Mouse (Mus musculus): ENCODE results near the gene Vsig1. TPM values are rescaled to one million over a fixed set of nuclear protein-coding genes. Genes with fewer than 3 reads are reported as not detected.

Vsig1 gene
- polyA plus RNA-seq, 1 experiment from 2014 or later = not detected

DNA sequence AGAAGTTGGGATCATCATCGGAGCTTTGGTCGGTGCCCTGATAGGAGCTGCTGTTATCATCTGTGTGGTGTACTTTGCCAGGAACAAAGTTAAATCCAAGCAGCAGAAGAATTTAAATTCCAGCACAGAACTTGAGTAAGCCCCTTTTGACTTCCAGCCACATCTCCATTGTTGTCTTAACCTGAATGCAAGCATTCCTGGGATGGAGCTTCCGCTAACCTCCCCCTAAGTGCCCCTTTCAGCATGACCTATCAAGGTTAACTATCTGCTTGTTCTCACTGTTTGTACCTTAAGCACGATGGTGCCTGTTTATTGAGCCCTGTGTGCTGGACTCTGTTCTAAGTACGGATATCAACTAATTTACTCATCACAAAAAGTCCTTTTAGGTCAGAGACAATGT is 28.9 kb downstream of the Vsig1 start:
- Histone ChIP-seq H3K4me1 (ENCODE audit: control insufficient read depth, insufficient read depth, low read length) (no peaks in the 10 kb centered on the region), H3K9me3 (replicated peaks; ENCODE audit: control insufficient read depth, low read length) (no peaks in the 10 kb centered on the region), H3K27ac (ENCODE audit: low read depth, low read length) (no peak overlapping the region), H3K9ac (ENCODE audit: low read length) (no peak overlapping the region), H3K36me3 (ENCODE audit: control insufficient read depth, insufficient read depth, low read length) (no peaks in the 10 kb centered on the region), H3K27me3 (replicated peaks; ENCODE audit: control insufficient read depth, insufficient read depth, low read length) (no peaks in the 10 kb centered on the region), H3K4me2 (ENCODE audit: low read length) (no peak overlapping the region), H3K4me3 (ENCODE audit: low read depth, low read length) (no peak overlapping the region)
- 76% methylated on average over 5 of the region's 5 CpGs for WGBS
- ATAC-seq (no peak), DNase-seq (ENCODE audit: low spot score) (no peak)

GRCm38 (mm10) chrX:140953618-140954017 is 46.2 kb downstream of the Vsig1 start:
- no peak for DNase-seq (ENCODE audit: low spot score)
- Histone ChIP-seq H3K27me3 (replicated peaks; ENCODE audit: control insufficient read depth, insufficient read depth, low read length) (no peaks in the 10 kb centered on the region), H3K4me3 (ENCODE audit: low read depth, low read length) (no peak overlapping the region), H3K9ac (ENCODE audit: low read length) (no peak overlapping the region), H3K4me2 (ENCODE audit: low read length) (no peak overlapping the region), H3K4me1 (ENCODE audit: control insufficient read depth, insufficient read depth, low read length) (no peaks in the 10 kb centered on the region), H3K9me3 (replicated peaks; ENCODE audit: control insufficient read depth, low read length) (no peaks in the 10 kb centered on the region), H3K27ac (ENCODE audit: low read depth, low read length) (no peak overlapping the region), H3K36me3 (ENCODE audit: control insufficient read depth, insufficient read depth, low read length) (peaks cover 12% of the 10 kb centered on the region; the same call in 1 of the 2 replicates)
- 90% methylated on average over 4 of the region's 4 CpGs for WGBS
- ATAC-seq = no peak

GRCm38 (mm10) chrX:140956272-140956940 is 49.0 kb downstream of the Vsig1 start, which contains the start of the genes Psmd10 and Atg4a:
TSS of gene Psmd10 (minus strand) at chrX:140956728.
TSS of gene Atg4a (plus strand) at chrX:140956907.
- Histone ChIP-seq H3K9me3 (replicated peaks; ENCODE audit: control insufficient read depth, low read length) (no peaks in the 10 kb centered on the region), H3K36me3 (ENCODE audit: control insufficient read depth, insufficient read depth, low read length) (peaks cover 5% of the 10 kb centered on the region; the same call in 1 of the 2 replicates), H3K27me3 (replicated peaks; ENCODE audit: control insufficient read depth, insufficient read depth, low read length) (no peaks in the 10 kb centered on the region), H3K9ac (ENCODE audit: low read length) (peak within 1 kb of the TSS; percentile 56), H3K4me1 (ENCODE audit: control insufficient read depth, insufficient read depth, low read length) (no peaks in the 10 kb centered on the region), H3K4me3 (ENCODE audit: low read depth, low read length) (peak within 1 kb of the TSS; percentile 40), H3K4me2 (ENCODE audit: low read length) (peak within 1 kb of the TSS; percentile 51), H3K27ac (ENCODE audit: low read depth, low read length) (no peak within 1 kb of the TSS)
- ATAC-seq (peak; percentile 99), DNase-seq (ENCODE audit: low spot score) (peak; percentile 97)
- WGBS = 26% methylated on average over 23 of the region's 23 CpGs

- H3K9ac ChIP-seq (ENCODE audit: low read length) = peak overlapping the region; percentile 44; the same call in 1 of the 2 replicates
- H3K4me3 ChIP-seq (ENCODE audit: low read depth, low read length) = peak overlapping the region; percentile 40
- peaks cover 5% of the 10 kb centered on the region; the same call in 1 of the 2 replicates for H3K36me3 ChIP-seq (ENCODE audit: control insufficient read depth, insufficient read depth, low read length)
- peak overlapping the region; percentile 51 for H3K4me2 ChIP-seq (ENCODE audit: low read length)
- no peaks in the 10 kb centered on the region for H3K4me1 ChIP-seq (ENCODE audit: control insufficient read depth, insufficient read depth, low read length)
- H3K9me3 ChIP-seq (replicated peaks; ENCODE audit: control insufficient read depth, low read length) = no peaks in the 10 kb centered on the region
- H3K27me3 ChIP-seq (replicated peaks; ENCODE audit: control insufficient read depth, insufficient read depth, low read length) = no peaks in the 10 kb centered on the region
- ATAC-seq = no peak
- no peak for DNase-seq (ENCODE audit: low spot score)
- WGBS = 39% methylated on average over 5 of the region's 5 CpGs
- no peak overlapping the region for H3K27ac ChIP-seq (ENCODE audit: low read depth, low read length)
Measured at GRCm38 (mm10) chrX:140956959-140957358, 49.6 kb downstream of the Vsig1 start.

DNA sequence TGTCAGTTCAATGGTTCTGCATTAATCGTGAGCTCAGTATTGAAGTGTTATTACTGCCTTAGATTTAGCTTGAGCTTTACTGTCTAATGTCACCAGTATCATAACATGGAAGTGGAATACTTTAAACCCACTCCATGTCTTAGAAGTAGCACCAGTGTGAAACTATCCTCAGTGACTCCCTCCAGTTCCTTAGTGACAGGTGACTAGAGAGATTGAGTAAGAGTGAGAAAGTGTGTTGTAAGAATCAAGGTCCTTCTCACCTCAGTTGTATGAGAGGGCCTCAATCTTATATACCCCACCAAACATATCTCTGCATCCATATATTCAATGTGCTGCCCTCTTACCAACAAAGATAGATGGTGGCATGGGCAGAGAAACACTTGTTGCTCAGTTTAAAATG is 71.5 kb downstream of the Vsig1 start:
- Histone ChIP-seq H3K27ac (ENCODE audit: low read depth, low read length) (no peak overlapping the region), H3K4me2 (ENCODE audit: low read length) (no peak overlapping the region), H3K36me3 (ENCODE audit: control insufficient read depth, insufficient read depth, low read length) (no peaks in the 10 kb centered on the region), H3K27me3 (replicated peaks; ENCODE audit: control insufficient read depth, insufficient read depth, low read length) (0 out of 2 replicates have a peak, but pooled peaks cover 7% of the 10 kb centered on the region), H3K4me3 (ENCODE audit: low read depth, low read length) (no peak overlapping the region), H3K9me3 (replicated peaks; ENCODE audit: control insufficient read depth, low read length) (no peaks in the 10 kb centered on the region), H3K4me1 (ENCODE audit: control insufficient read depth, insufficient read depth, low read length) (no peaks in the 10 kb centered on the region), H3K9ac (ENCODE audit: low read length) (no peak overlapping the region)
- DNase-seq (ENCODE audit: low spot score) = no peak
- no peak for ATAC-seq
- 89% methylated on average over 1 of the region's 1 CpGs for WGBS

- H3K4me1 ChIP-seq (ENCODE audit: control insufficient read depth, insufficient read depth, low read length) = no peaks in the 10 kb centered on the region
- ATAC-seq (peak; percentile 34; the same call in 1 of the 2 replicates), DNase-seq (ENCODE audit: low spot score) (peak; percentile 20)
- no peak overlapping the region for H3K27ac ChIP-seq (ENCODE audit: low read depth, low read length)
- H3K4me2 ChIP-seq (ENCODE audit: low read length) = no peak overlapping the region
- H3K9ac ChIP-seq (ENCODE audit: low read length) = no peak overlapping the region
- no peaks in the 10 kb centered on the region for H3K9me3 ChIP-seq (replicated peaks; ENCODE audit: control insufficient read depth, low read length)
- 0 out of 2 replicates have a peak, but pooled peaks cover 7% of the 10 kb centered on the region for H3K27me3 ChIP-seq (replicated peaks; ENCODE audit: control insufficient read depth, insufficient read depth, low read length)
- WGBS = 85% methylated on average over 2 of the region's 2 CpGs
- H3K4me3 ChIP-seq (ENCODE audit: low read depth, low read length) = no peak overlapping the region
- H3K36me3 ChIP-seq (ENCODE audit: control insufficient read depth, insufficient read depth, low read length) = no peaks in the 10 kb centered on the region
Measured at GRCm38 (mm10) chrX:140979546-140979945, 72.1 kb downstream of the Vsig1 start.

DNA sequence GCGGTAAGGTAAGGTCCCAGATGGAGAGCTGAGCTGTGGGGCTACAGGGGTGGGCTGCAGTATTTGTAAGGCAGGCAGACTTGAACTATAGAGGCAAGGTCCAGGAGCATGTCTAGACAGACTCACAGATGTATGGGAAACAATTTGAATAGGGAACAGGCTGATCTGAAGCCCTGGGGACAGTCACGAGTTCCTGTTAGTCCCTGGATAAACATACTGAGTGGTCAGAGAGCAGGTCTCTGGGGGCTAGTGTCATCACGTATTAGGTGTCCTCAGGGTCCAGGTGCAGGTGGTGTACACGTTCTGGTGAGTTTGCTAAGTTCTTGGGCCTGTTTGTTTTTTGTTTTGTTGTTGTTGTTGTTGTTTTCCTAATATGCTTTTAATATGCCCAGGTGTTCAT is 72.8 kb downstream of the Vsig1 start:
- WGBS = 70% methylated on average over 4 of the region's 4 CpGs
- Histone ChIP-seq H3K27ac (ENCODE audit: low read depth, low read length) (no peak overlapping the region), H3K4me2 (ENCODE audit: low read length) (no peak overlapping the region), H3K36me3 (ENCODE audit: control insufficient read depth, insufficient read depth, low read length) (no peaks in the 10 kb centered on the region), H3K4me3 (ENCODE audit: low read depth, low read length) (no peak overlapping the region), H3K9me3 (replicated peaks; ENCODE audit: control insufficient read depth, low read length) (no peaks in the 10 kb centered on the region), H3K9ac (ENCODE audit: low read length) (no peak overlapping the region), H3K27me3 (replicated peaks; ENCODE audit: control insufficient read depth, insufficient read depth, low read length) (0 out of 2 replicates have a peak, but pooled peaks cover 7% of the 10 kb centered on the region), H3K4me1 (ENCODE audit: control insufficient read depth, insufficient read depth, low read length) (no peaks in the 10 kb centered on the region)
- DNase-seq (ENCODE audit: low spot score) (no peak), ATAC-seq (no peak)

DNA sequence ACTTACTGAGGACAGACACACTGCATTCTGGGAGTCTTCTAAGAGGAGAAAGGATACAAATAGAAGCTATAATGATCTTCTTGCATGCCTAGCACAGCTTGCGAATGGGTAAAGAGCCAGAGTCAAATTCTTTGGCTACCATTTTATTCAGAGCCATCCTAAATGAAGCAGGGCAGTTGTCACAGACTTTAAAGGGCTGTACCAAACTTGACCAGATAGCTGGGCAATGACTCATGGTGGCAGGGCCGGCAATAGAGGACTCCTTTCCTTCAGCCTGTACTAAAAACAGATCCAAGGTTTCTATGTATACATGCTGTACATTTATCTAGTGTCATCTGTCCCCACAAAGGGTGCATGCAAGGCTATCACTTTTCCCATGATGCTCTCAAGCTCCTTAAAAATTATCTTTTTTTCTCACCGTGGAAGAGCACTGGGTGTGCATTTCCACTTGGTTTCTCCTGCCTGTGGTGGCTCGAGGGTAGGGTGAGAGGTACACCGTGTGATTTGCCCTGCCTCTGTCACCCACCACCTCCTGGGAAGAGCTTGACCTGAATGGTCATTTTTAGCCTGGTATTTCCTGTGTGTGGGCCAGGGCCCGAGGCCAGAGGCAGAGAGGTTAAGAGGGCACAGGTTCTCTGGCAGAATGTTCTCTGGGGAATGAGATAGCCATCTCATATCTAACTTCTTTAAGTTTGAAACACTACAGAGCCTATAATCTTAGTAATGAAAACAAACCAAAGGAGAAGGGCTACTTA is 76.0 kb downstream of the Vsig1 start:
- Histone ChIP-seq H3K4me3 (ENCODE audit: low read depth, low read length) (no peak overlapping the region), H3K36me3 (ENCODE audit: control insufficient read depth, insufficient read depth, low read length) (no peaks in the 10 kb centered on the region), H3K27me3 (replicated peaks; ENCODE audit: control insufficient read depth, insufficient read depth, low read length) (0 out of 2 replicates have a peak, but pooled peaks cover 4% of the 10 kb centered on the region), H3K4me1 (ENCODE audit: control insufficient read depth, insufficient read depth, low read length) (no peaks in the 10 kb centered on the region), H3K9ac (ENCODE audit: low read length) (no peak overlapping the region), H3K27ac (ENCODE audit: low read depth, low read length) (no peak overlapping the region), H3K9me3 (replicated peaks; ENCODE audit: control insufficient read depth, low read length) (no peaks in the 10 kb centered on the region), H3K4me2 (ENCODE audit: low read length) (no peak overlapping the region)
- no peak for ATAC-seq
- DNase-seq (ENCODE audit: low spot score) = no peak
- 68% methylated on average over 6 of the region's 6 CpGs for WGBS

DNA sequence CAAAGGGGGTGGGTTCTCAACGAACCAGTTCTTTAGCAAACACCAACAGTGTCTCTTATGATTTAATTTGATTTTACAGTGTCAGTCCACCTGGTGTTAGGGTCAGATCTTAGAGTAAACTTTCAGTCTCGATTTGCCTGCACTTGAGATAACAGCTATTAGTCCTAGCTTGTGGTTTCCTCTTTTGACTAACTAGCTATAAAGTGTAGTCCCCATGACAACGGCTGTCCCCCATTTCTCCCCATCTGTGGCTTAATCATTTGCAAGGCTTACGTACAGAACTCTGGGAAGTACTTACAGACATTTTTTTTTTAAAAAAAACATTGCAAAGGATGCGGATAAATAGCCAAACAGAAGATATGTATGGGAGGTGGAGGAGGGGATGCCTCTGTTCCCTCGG is 77.4 kb downstream of the Vsig1 start:
- Histone ChIP-seq H3K36me3 (ENCODE audit: control insufficient read depth, insufficient read depth, low read length) (no peaks in the 10 kb centered on the region), H3K9ac (ENCODE audit: low read length) (no peak overlapping the region), H3K27me3 (replicated peaks; ENCODE audit: control insufficient read depth, insufficient read depth, low read length) (0 out of 2 replicates have a peak, but pooled peaks cover 4% of the 10 kb centered on the region), H3K4me2 (ENCODE audit: low read length) (no peak overlapping the region), H3K27ac (ENCODE audit: low read depth, low read length) (no peak overlapping the region), H3K4me1 (ENCODE audit: control insufficient read depth, insufficient read depth, low read length) (no peaks in the 10 kb centered on the region), H3K9me3 (replicated peaks; ENCODE audit: control insufficient read depth, low read length) (no peaks in the 10 kb centered on the region), H3K4me3 (ENCODE audit: low read depth, low read length) (no peak overlapping the region)
- ATAC-seq (no peak), DNase-seq (ENCODE audit: low spot score) (no peak)
- WGBS = 75% methylated on average over 6 of the region's 6 CpGs
